Mouse (Mus musculus) kidney, adult 2 months (tissue): Measurements from ENCODE around the gene Ica1.

Source experiments
- CTCF ChIP-seq: fragments of 200-500 bp; conservative IDR thresholded peaks from 2 replicates; pipeline ENCODE4 v1.5.1; 2011; ENCODE audit warnings: low read depth, mild to moderate bottlenecking, control low read depth, low read length, moderate library complexity, mixed read lengths; ENCODE audit not compliant: insufficient read depth, insufficient read length
- POLR2A ChIP-seq: fragments of 200-500 bp; IDR thresholded peaks from one replicate; pipeline ENCODE4 v1.6.1; 2011; ENCODE audit warnings: low read depth, low read length, control low read depth

DNA sequence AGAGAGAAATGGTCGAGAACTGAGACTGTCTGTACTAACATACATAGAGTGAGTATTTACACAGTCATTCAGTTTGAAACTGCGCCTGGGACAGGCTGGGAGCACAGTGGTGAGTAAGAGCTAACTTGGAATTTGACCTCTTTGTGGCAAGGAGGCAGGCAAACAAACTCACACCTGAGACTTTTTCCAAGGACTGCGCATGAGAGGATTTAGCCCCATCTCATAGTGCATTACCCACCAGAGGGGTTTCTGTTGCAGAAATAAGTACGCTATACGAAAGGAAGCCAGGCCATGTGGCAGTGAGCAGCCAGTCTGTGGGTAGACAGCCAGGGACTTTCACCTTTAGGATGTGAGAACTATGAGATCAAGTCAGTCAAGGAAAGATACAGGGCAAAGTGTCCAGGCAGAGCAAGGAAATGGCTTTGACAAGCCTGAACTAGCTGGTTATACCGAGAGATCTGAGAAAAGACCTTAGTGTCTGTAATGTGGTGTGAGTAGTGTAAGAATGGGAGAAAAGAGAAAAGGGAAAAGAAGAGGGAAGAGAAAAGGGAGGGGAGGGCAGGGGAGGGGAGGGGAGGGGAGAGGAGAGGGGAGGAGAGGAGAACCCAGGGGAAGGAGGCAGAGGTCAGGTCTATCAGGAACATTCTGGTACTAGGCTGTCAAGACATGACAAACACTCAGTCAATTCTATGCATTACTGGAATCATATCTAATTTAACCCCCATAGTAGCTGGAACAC is 25.1 kb downstream of the Ica1 start:
- TF ChIP-seq CTCF (no peak), POLR2A (no peak)
